Mouse (Mus musculus): ENCODE results near the gene Trnau1ap. TPM values are rescaled to one million over a fixed set of nuclear protein-coding genes. Genes with fewer than 3 reads are reported as not detected.
"Not testable (repeated sequence)": the region's sequence is repeated elsewhere in the genome, so short reads cannot be mapped to it uniquely, and the experiment has no call there.

Trnau1ap gene
- polyA plus RNA-seq, 2 experiments = 36.6 to 74.4 TPM

GRCm38 (mm10) chr4:132292988-132293387 is 36.4 kb downstream of the Trnau1ap start:
- WGBS = 57% methylated on average over 4 of the region's 4 CpGs
- ATAC-seq (ENCODE audit: low FRiP score, low read depth) (no peak), DNase-seq (ENCODE audit: low spot score) (peak; percentile 59)
- H3K27me3 ChIP-seq (ENCODE audit: control insufficient read depth, insufficient read depth, low read length) = no peaks in the 10 kb centered on the region
- H3K4me2 ChIP-seq (replicated peaks; ENCODE audit: low read depth, low read length, severe bottlenecking) = no peak overlapping the region
- H3K9ac ChIP-seq (ENCODE audit: low read depth, low read length, severe bottlenecking) = no peak overlapping the region
- no peak overlapping the region for H3K27ac ChIP-seq (replicated peaks; ENCODE audit: low read depth, low read length)
- no peak for TF ChIP-seq POLR2A (IDR thresholded peaks at IDR 0.05; ENCODE audit: borderline replicate concordance, extremely low read depth, insufficient read depth, insufficient read length)
- H3K4me3 ChIP-seq (replicated peaks; ENCODE audit: low read length) = no peak overlapping the region
- peaks cover 31% of the 10 kb centered on the region for H3K36me3 ChIP-seq (ENCODE audit: control insufficient read depth, insufficient read depth, low read length)
- no peaks in the 10 kb centered on the region for H3K4me1 ChIP-seq (ENCODE audit: control insufficient read depth, insufficient read depth, low read length)
- H3K9me3 ChIP-seq (ENCODE audit: control insufficient read depth, low read length) = no peaks in the 10 kb centered on the region

- ATAC-seq (ENCODE audit: low FRiP score, low read depth) (no peak), DNase-seq (ENCODE audit: low spot score) (no peak)
- no peak overlapping the region for H3K27ac ChIP-seq (replicated peaks; ENCODE audit: low read depth, low read length)
- no peak overlapping the region for H3K4me2 ChIP-seq (replicated peaks; ENCODE audit: low read depth, low read length, severe bottlenecking)
- H3K9ac ChIP-seq (ENCODE audit: low read depth, low read length, severe bottlenecking) = no peak overlapping the region
- no peaks in the 10 kb centered on the region for H3K9me3 ChIP-seq (ENCODE audit: control insufficient read depth, low read length)
- H3K27me3 ChIP-seq (ENCODE audit: control insufficient read depth, insufficient read depth, low read length) = no peaks in the 10 kb centered on the region
- H3K36me3 ChIP-seq (ENCODE audit: control insufficient read depth, insufficient read depth, low read length) = peaks cover 35% of the 10 kb centered on the region
- H3K4me3 ChIP-seq (replicated peaks; ENCODE audit: low read length) = no peak overlapping the region
- TF ChIP-seq POLR2A (IDR thresholded peaks at IDR 0.05; ENCODE audit: borderline replicate concordance, extremely low read depth, insufficient read depth, insufficient read length) = no peak
- no peaks in the 10 kb centered on the region for H3K4me1 ChIP-seq (ENCODE audit: control insufficient read depth, insufficient read depth, low read length)
- 78% methylated on average over 12 of the region's 12 CpGs for WGBS
Observed at GRCm38 (mm10) chr4:132291624-132292335, 37.6 kb downstream of the Trnau1ap start.

GRCm38 (mm10) chr4:132291056-132291455 is 38.3 kb downstream of the Trnau1ap start:
- no peak overlapping the region for H3K27ac ChIP-seq (replicated peaks; ENCODE audit: low read depth, low read length)
- H3K36me3 ChIP-seq (ENCODE audit: control insufficient read depth, insufficient read depth, low read length) = peaks cover 40% of the 10 kb centered on the region
- no peaks in the 10 kb centered on the region for H3K27me3 ChIP-seq (ENCODE audit: control insufficient read depth, insufficient read depth, low read length)
- no peaks in the 10 kb centered on the region for H3K4me1 ChIP-seq (ENCODE audit: control insufficient read depth, insufficient read depth, low read length)
- no peak overlapping the region for H3K9ac ChIP-seq (ENCODE audit: low read depth, low read length, severe bottlenecking)
- WGBS = 90% methylated on average over 4 of the region's 4 CpGs
- TF ChIP-seq POLR2A (IDR thresholded peaks at IDR 0.05; ENCODE audit: borderline replicate concordance, extremely low read depth, insufficient read depth, insufficient read length) = no peak
- no peak overlapping the region for H3K4me2 ChIP-seq (replicated peaks; ENCODE audit: low read depth, low read length, severe bottlenecking)
- H3K9me3 ChIP-seq (ENCODE audit: control insufficient read depth, low read length) = no peaks in the 10 kb centered on the region
- DNase-seq (ENCODE audit: low spot score) (no peak), ATAC-seq (ENCODE audit: low FRiP score, low read depth) (no peak)
- H3K4me3 ChIP-seq (replicated peaks; ENCODE audit: low read length) = no peak overlapping the region

- not testable (repeated sequence) for H3K9ac ChIP-seq (ENCODE audit: low read depth, low read length, severe bottlenecking); ATAC-seq (ENCODE audit: low FRiP score, low read depth); H3K9me3 ChIP-seq (ENCODE audit: control insufficient read depth, low read length); H3K4me2 ChIP-seq (replicated peaks; ENCODE audit: low read depth, low read length, severe bottlenecking); H3K4me3 ChIP-seq (replicated peaks; ENCODE audit: low read length); DNase-seq (ENCODE audit: low spot score); H3K4me1 ChIP-seq (ENCODE audit: control insufficient read depth, insufficient read depth, low read length); H3K27me3 ChIP-seq (ENCODE audit: control insufficient read depth, insufficient read depth, low read length); H3K27ac ChIP-seq (replicated peaks; ENCODE audit: low read depth, low read length)
- peaks cover 55% of the 10 kb centered on the region for H3K36me3 ChIP-seq (ENCODE audit: control insufficient read depth, insufficient read depth, low read length)
- 85% methylated on average over 2 of the region's 5 CpGs for WGBS
Observed at GRCm38 (mm10) chr4:132288840-132289239, 40.5 kb downstream of the Trnau1ap start.

- H3K9me3 ChIP-seq (ENCODE audit: control insufficient read depth, low read length) = no peaks in the 10 kb centered on the region
- H3K4me2 ChIP-seq (replicated peaks; ENCODE audit: low read depth, low read length, severe bottlenecking) = no peak overlapping the region
- peaks cover 7% of the 10 kb centered on the region for H3K36me3 ChIP-seq (ENCODE audit: control insufficient read depth, insufficient read depth, low read length)
- no peak overlapping the region for H3K27ac ChIP-seq (replicated peaks; ENCODE audit: low read depth, low read length)
- H3K4me3 ChIP-seq (replicated peaks; ENCODE audit: low read length) = no peak overlapping the region
- peaks cover 6% of the 10 kb centered on the region; the same call in 1 of the 2 replicates for H3K4me1 ChIP-seq (ENCODE audit: control insufficient read depth, insufficient read depth, low read length)
- H3K27me3 ChIP-seq (ENCODE audit: control insufficient read depth, insufficient read depth, low read length) = no peaks in the 10 kb centered on the region
- DNase-seq (ENCODE audit: low spot score) (no peak), ATAC-seq (ENCODE audit: low FRiP score, low read depth) (no peak)
- no peak overlapping the region for H3K9ac ChIP-seq (ENCODE audit: low read depth, low read length, severe bottlenecking)
- no peak for TF ChIP-seq POLR2A (IDR thresholded peaks at IDR 0.05; ENCODE audit: borderline replicate concordance, extremely low read depth, insufficient read depth, insufficient read length)
- 87% methylated on average over 3 of the region's 3 CpGs for WGBS
Observed at GRCm38 (mm10) chr4:132275949-132276348, 53.4 kb downstream of the Trnau1ap start.

Data from limb, embryonic 14.5 days (tissue).